Mouse (Mus musculus) neural tube, embryonic 15.5 days (tissue): ENCODE measurements at regions not wholly inside any gene's neighbourhood (a gene's known extent, or its start where the extent isn't known, plus 50 kb on each side); places are given as distances from the start of the nearest gene placed in this dataset. TPM values are rescaled to one million over a fixed set of nuclear protein-coding genes. Genes with fewer than 3 reads are reported as not detected.

Experiments used
- ATAC-seq: fragments of 200-750 bp; cut with Nextera tagmentation; 2 replicates; pipeline ENCODE4 v1.8.0; 2017; ENCODE audit warnings: mild to moderate bottlenecking, moderate TSS enrichment, moderate library complexity; ENCODE audit not compliant: low FRiP score
- H3K27ac ChIP-seq: fragments of 300-500 bp; sonication (generic); replicated peaks from 2 replicates; pipeline ENCODE4 v1.5.1; 2015; ENCODE audit warnings: mild to moderate bottlenecking, inconsistent platforms
- H3K27me3 ChIP-seq: fragments of 300-500 bp; sonication (generic); replicated peaks from 2 replicates; pipeline ENCODE4 v1.6.1; 2015; ENCODE audit warnings: inconsistent platforms
- H3K36me3 ChIP-seq: fragments of 300-500 bp; sonication (generic); 2 replicates; pipeline ENCODE4 v1.6.1; 2015; ENCODE audit warnings: inconsistent platforms
- H3K4me1 ChIP-seq: fragments of 300-500 bp; sonication (generic); 2 replicates; pipeline ENCODE4 v1.6.1; 2015; ENCODE audit warnings: inconsistent platforms
- H3K4me2 ChIP-seq: fragments of 300-500 bp; sonication (generic); 2 replicates; pipeline ENCODE4 v1.6.1; 2015; ENCODE audit warnings: inconsistent platforms, mild to moderate bottlenecking, moderate library complexity
- H3K4me3 ChIP-seq: fragments of 300-500 bp; sonication (generic); replicated peaks from 2 replicates; pipeline ENCODE4 v1.5.1; 2015; ENCODE audit warnings: mild to moderate bottlenecking, inconsistent platforms
- H3K9ac ChIP-seq: fragments of 300-500 bp; sonication (generic); replicated peaks from 2 replicates; pipeline ENCODE4 v1.6.1; 2015; ENCODE audit warnings: mild to moderate bottlenecking, inconsistent platforms
- H3K9me3 ChIP-seq: fragments of 300-500 bp; sonication (generic); replicated peaks from 2 replicates; pipeline ENCODE4 v1.6.1; 2016; ENCODE audit warnings: inconsistent platforms
- WGBS: fragments of 180-500 bp; shearing (Covaris S2); methylation state at CpG from one replicate; pipeline ENCODE4 v1.1.7; 2015; ENCODE audit warnings: mixed read lengths; 5-methylcytosine and 5-hydroxymethylcytosine counted together
- microRNA-seq: library from miRNA; unstranded; fragments of <30 nt; microRNA quantifications from one replicate; pipeline ENCODE4, GENCODE M21; 2017

- H3K9me3 ChIP-seq: no peaks in the 10 kb centered on the region
- no peaks in the 10 kb centered on the region for H3K36me3 ChIP-seq
- no peak overlapping the region for H3K27ac ChIP-seq
- 54% methylated on average over 3 of the region's 3 CpGs for WGBS
- H3K9ac ChIP-seq: no peak overlapping the region
- H3K27me3 ChIP-seq: no peaks in the 10 kb centered on the region
- H3K4me3 ChIP-seq: no peak overlapping the region
- no peak overlapping the region for H3K4me2 ChIP-seq
- H3K4me1 ChIP-seq: peaks cover 6% of the 10 kb centered on the region
- no peak for ATAC-seq
Measured at GRCm38 (mm10) chr4:152617636-152618035, 140.0 kb upstream of the Kcnab2 start.

GRCm38 (mm10) chr4:152615155-152615554 lies 137.5 kb upstream of the Kcnab2 start:
- Histone ChIP-seq H3K4me1 (no peaks in the 10 kb centered on the region), H3K9me3 (no peaks in the 10 kb centered on the region), H3K4me2 (no peak overlapping the region), H3K4me3 (no peak overlapping the region), H3K27ac (no peak overlapping the region), H3K9ac (no peak overlapping the region), H3K27me3 (no peaks in the 10 kb centered on the region), H3K36me3 (no peaks in the 10 kb centered on the region)
- WGBS: 91% methylated on average over 2 of the region's 2 CpGs
- ATAC-seq: no peak

GRCm38 (mm10) chr4:152614356-152615100 lies 136.9 kb upstream of the Kcnab2 start:
- H3K9ac ChIP-seq: no peak overlapping the region
- 87% methylated on average over 13 of the region's 13 CpGs for WGBS
- no peak overlapping the region for H3K27ac ChIP-seq
- no peaks in the 10 kb centered on the region for H3K9me3 ChIP-seq
- no peak for ATAC-seq
- H3K27me3 ChIP-seq: no peaks in the 10 kb centered on the region
- no peaks in the 10 kb centered on the region for H3K36me3 ChIP-seq
- no peak overlapping the region for H3K4me3 ChIP-seq
- H3K4me2 ChIP-seq: no peak overlapping the region
- H3K4me1 ChIP-seq: no peaks in the 10 kb centered on the region

Small RNA genes in the stretch of these regions (microRNA-seq; reads per million reads assigned to microRNA genes)
- not detected for gene Gm25779
